Mouse (Mus musculus) left cerebral cortex, adult 11 months (tissue): ENCODE data around the gene Rpl21.

Experiments
- DNase-seq: peaks from one replicate; pipeline ENCODE4 v3.0.0; 2022; ENCODE audit warnings: low spot score

Rpl21 gene

DNA sequence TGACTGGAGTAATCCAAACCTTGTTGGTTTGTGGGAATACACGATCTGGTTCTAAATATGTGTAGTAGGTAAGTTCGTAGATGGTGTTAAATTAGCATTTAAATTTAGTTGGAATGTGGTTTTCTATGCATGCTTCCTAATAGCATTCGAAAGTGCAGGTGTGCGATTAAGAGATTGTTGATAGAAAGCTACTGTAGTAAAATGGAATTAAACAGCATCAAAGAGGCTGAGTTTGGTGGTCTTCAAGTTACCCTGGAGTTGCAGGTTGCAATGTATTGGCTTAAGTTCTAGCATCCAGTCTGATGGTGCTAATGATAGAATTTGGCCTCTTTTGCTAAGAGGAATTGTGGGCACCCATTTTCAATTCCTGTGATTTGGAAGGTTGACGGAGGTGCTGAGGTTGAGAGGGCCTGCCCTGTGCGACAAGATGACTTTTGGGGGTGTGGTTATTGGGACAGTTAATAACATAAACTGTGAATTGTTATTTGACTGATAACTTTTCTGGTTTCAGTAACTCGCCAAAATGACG, 1.0 kb downstream of the Rpl21 start:
- no peak for DNase-seq

DNA sequence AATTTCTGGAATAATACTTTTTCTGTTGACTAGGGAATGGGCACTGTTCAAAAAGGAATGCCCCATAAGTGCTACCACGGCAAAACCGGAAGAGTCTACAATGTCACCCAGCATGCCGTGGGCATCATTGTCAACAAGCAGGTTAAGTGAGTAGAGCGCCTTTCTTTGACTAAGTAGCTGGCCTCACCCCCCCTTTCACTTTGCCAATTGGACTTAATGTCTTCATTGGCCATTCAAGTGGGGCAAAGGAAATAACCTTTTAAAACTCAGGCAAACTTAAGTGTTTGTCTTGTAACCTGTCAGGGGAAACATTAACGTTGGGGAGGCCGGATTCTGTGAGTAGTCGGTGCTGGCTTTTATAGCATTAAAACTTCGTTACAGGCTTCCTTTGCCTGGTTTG, 2.3 kb downstream of the Rpl21 start:
- no peak for DNase-seq

DNA sequence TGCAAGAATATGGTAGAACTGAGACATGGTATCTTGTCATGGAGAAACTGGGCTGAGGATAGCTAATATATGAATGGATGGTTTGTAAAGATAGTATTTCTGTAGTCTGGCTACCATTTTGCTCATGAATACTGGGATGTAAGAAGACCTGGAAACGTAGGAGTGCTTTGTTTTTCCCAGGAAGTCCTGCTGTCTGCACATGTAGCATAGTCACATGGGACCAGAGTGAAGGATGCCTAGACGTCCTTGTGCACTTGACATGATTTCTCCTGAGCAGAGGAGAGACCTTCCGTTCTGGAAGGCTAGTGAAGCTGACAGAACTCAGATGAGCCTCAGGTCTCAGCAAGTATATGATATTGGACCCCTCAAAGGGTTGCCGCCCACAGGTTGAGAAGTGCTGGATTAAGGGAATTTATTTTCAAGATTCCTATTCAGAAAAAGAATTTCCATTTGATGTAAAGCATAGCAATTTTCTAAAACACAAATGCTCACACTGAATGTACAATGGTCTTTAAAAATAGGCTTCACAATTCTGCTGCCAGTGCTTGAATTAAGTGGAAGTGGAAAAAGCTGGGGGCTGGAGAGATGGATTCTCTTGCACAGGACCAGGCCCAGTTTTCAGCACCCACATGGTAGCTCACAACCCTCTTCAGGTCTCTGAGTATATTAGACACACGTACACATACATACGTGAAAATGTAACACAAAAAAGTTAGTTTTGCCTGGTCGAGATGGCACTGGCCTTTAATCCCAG, 5.5 kb downstream of the Rpl21 start:
- no peak for DNase-seq

DNA sequence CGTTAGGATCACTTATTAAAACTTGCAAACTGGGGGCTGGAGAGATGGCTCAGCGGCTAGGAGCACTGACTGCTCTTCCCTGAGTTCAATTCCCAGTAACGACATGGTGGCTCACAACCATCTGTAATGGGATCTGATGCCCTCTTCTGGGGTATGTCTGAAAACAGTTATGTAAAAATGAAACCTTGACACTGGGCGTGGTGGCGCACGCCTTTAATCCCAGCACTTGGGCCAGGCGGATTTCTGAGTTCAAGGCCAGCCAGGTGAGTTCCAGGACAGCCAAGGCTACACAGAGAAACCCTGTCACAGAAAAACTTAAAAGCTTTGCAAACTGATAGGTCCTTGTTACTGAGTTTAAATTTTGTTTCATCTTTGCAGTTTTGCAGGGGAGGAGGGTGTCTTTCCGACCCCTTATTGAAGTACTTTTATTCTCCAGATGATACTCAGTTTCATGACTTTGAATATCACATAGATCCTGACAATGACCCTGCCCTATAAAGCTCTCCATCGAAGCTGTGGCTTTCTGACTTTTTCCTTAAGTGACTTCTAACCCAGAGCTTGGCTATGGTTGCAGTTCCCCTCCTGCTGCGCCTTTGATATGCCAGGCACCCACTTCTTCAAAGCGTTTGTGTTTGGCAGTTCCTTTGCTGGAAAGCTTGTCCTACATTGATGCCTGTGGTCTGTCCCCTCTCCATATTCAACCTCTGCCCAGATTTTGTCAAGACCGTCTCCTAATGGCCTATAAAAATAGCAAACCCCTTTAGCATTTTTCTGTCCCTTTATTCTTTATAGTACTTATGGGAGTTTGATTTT, 6.4 kb downstream of the Rpl21 start:
- no peak for DNase-seq

DNA sequence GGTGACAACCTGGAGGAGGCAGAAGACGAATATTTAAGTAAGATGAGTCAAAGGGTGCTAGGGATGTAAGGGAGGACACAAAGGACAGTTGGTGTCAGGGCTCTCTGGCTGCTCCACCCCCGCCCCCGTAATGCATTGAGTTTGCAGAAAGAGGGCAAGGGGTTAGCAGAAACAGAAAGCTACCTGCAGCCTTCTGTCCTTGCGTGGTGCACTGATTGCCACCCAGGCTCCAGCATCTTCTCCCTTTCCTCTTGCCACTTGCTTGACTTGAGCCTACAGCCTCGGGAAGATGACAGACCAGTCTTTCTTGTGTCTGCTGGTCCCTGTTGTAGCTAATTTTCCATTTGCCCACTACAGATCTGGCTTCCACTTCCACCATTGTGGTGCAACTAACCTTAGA, 7.1 kb downstream of the Rpl21 start:
- no peak for DNase-seq

DNA sequence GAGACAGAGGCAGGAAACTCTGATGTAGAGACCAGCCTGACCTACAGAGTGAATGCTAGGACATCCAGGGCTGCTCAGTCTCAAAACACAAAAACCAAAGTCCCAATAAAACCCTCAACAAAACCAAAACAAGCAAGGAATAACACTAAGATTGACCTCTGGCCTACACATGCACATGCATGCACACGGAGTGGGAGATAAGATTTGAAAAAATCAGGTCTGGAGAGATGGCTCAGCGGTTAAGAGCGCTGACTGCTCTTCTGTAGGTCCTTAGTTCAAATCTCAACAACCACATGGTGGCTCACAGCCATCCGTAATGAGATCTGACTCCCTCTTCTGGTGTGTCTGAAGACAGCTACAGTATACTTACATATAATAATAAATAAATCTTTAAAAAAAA, 7.7 kb downstream of the Rpl21 start:
- no peak for DNase-seq

DNA sequence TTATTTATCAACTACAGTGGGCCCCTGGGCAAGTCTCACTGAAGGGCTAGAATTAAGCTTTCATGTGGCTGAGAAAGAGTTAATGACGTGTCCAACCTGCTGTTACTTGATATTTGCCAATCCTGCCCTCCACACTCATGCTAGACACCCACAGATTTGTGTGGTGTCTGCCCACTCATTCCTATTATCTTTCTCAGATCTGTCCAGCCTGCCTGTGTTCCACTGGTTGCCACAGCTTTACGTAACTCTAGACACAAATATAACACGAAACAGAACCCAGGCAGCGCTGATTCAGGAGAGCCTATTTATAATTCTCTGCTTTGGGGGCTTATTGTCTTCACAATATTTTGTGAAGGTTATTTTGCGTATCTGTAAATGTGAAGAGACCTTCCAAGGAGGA, 8.6 kb downstream of the Rpl21 start:
- no peak for DNase-seq

DNA sequence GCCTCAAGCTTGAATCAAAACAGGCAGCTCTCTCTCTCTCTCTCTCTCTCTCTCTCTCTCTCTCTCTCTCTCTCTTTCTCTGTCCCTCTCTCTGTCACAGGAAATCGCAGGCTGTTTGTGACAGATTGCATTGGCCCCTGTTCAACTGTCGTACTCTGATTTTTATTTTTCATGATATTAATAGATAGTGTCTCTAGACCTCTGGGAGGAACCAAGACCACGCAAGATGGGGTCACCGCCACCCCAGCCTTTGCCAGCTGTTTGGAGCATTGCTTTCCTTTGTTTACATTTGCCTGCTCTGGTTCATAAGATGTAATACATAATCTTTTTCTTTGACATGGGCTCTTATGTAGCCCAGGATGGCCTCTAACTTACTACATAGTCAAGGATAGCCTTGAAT, 9.3 kb downstream of the Rpl21 start:
- no peak for DNase-seq

DNA sequence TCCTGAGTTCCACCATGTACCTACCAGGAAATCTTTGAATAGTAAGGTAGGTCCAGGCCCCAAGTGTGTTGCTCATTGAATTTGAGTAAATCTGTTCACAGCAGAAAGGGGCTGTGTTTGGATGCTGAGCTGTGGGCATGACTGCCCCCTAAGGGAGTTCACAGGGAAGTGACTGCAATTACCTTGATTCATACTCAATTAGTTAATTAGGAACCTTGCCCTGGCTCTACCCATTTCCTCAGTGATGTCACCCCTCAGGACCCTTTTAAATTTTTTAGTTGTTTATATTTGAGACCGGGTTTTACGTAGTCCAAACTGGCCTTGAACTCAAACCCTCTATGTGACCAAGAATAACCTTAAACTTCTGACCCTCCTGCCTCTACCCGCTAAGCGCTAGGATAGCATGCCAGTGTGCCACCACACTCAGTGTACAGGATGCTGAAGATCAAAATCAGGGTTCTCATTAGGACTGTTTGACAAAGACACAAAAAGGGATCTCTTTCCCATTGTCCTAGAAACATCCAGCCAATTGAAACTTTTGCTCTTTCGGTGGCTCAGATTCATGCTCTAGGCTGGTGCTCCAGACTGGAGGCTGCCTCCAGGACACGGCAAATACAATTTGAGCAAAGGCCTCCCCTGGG, 11.7 kb downstream of the Rpl21 start:
- no peak for DNase-seq

DNA sequence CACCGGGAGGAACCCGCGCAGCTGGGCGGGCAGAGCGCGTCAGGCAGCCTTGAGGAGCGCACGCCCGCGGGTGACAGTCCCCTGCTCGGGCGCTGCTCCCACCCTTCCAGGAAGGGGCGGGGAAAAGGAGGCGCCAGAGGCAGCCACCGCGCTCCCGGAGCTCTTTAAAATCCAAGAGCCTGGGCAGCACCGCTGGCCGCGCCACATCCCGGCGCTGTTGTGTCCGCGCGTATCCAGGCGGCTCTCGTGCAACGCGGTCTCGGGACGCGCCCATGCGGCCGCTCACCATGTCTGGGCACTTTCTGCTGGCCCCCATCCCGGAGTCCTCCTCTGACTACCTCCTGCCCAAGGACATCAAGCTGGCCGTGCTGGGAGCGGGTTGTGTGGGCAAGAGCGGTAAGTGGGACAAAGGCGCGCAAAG, 12.3 kb downstream of the Rpl21 start, which contains the start of gene Rasl11a:
Rasl11a (plus strand) TSS at position 127 of the 421 bp plus-strand sequence.
- peak; percentile 47 for DNase-seq

DNA sequence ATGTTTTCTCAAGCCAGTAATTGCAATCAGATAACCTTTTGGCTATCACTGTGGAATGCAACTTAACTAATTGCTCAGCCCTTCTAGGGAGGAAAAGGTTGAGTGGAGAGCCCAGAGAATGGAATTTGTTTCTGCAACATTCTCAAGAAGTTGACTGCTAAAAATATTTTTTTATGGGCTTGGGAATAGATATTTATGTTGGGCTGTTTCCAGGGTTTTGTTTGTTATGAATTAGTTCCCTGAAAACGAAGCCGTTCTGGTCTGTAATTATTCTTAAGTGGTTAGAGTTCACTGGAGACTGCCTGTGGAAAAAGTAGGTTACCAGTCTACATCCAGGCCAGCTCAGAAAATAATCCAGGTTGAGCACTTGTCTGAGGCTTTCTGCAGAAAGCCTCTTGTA, 13.8 kb downstream of the Rpl21 start:
- DNase-seq, result no peak

DNA sequence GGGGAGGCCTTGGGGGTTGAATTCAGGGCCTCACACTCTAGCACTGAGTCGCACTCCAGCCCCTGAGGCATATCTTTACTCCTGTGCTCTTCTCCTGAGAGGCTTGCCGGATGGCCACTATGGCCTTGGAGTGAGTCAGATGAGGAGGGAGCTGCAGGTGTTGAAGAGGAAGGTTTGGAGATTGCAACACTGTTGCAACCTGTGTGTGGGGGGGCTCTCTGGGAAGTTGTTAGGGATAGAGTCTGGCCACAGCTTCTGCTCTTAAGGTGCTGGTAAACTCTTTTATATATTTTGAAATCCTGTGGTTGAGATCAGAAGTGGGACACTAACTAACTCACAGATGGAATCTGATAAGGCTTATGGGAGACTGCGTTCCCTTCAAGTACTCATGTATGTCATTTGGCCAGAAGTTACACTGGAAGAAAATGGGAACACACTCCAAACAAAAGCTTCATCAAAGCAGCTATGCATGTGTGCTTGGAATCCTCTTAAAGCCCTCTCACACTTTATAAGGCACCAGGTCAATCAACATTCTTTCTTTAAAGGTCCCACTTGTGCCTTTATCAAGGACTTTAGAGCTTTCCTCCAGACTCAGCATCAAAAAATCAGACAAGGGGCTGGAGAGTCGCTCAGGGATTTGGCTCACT, 16.4 kb downstream of the Rpl21 start:
- DNase-seq, result no peak

DNA sequence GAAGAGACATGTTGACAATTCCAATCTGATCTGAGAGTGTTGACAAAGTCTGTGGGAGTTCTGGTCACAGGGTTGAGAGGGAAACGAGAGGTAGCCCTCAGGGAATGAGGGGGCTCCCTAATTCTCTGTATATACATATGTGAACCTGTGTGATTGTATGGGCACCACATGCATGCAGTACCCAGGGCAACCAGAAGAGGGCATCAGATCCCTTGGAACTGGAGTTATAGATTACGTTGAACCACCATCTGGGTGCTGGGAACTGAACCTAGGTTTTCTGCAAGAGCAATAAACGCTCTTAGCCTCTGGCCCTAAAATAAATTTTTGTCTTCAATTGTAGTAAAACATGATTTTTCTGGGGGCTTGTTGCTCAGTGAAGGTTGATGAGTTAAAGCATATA, 23.4 kb downstream of the Rpl21 start:
- no peak for DNase-seq

DNA sequence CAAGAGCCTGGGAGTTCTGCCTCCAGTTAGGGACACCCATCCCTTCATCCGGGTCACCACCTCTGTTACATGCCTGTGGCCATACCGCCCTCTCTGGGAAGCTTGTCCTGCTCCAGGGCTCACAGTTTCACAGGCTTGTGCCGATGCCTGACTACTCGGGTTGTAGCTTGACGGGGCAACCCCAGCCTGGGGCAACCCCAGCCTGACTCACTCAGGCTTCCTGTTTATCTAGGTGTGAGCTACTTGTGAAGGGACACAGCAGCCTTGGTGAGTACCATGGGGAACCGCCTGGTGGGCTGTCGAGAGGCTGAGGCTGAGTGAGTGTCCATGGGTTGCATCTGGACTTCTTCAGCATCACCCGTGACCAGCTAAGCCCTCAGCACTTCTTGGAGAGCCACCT, 24.9 kb downstream of the Rpl21 start:
- DNase-seq, result no peak

DNA sequence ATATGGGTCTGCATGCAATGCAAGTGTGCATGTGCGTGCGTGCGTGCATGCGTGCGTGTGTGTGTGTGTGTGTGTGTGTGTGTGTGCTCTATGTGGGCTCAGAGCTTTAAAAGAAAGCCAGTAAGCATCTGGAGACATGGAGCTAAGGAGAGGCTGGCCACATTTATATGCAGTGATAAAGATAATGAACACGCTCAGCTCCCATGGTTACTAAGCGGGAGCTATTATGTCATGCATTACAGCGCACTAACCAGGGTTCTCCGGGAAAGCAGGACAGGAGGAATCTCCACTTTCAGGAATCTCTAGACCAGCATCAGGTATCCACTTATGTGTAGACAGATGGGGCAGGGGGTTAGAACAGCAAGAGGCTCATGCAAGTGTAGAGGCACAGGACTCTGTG, 26.1 kb downstream of the Rpl21 start:
- no peak for DNase-seq

DNA sequence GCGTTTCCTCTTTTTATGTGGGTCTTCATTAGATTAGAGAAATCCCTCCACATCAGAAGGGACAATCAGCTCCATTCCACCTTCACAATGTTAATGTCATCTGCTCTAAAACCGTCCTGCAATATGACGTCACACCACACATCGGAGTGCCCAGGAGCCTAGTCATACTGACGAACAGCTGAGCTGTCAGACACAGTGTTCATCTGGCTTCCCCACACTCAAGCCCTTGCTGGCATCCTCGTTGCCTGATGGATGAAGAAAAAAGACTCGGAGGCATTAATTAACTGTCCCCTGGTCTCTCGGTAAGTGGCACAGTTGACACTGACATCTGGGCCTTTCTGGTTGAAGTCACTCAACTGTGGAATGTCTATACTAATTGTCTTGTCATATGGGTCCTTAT, 26.6 kb downstream of the Rpl21 start:
- DNase-seq, result no peak

DNA sequence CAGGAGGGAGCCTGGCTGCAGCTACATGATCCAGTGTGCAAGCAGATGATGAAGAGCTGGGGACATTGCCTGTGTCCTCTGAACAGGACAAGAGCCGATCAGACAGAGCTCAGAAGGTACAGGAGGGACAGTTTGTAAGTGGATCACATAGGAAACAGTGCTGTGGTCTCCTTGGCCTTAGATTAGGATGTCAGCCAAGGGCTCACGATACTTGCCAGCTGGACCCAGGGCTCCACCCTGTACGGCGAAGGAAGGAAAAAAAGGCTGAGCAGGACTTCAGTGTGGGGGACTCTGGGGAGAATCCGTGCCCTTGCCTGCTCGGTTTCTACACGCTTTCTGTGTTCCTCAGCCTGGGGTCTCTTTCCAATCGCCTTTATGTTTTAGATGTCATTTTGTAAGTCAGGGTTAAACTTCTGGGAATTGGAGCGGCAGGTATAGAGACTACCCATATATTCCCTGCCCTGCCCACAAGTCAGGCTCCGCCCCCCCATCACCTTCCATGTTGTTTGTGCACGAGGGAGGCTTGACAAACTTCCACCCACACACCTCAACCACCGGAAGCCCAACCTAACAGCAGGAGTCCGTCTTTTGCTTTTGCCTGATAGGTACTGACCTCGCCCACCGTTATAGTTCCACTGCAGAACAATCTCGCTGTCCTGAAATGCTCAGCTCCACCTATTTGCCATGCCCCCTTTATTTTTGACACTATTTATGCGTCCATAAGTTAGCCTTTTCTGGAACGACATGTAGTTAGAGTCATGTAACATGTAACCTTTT, 27.7 kb downstream of the Rpl21 start:
- no peak for DNase-seq

DNA sequence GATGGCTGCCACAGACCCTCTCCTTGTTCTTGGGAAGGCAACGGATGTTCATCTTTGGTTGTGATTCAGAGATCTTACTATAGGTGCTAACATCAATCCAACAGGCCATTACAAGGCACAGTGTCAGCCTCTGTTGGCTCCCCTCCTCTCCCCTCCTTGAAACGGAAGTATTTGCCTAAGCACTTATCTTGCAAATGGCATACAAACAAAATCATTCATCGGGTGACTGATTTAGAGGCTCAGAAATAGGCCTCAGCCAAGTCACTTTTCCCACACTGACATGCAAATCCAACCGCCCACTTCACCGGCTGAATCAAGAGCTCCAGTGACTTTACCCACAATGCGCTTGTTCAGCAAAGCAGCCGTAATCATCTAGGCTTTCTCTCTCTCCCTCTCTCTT, 28.9 kb downstream of the Rpl21 start:
- peak; percentile 59 for DNase-seq

DNA sequence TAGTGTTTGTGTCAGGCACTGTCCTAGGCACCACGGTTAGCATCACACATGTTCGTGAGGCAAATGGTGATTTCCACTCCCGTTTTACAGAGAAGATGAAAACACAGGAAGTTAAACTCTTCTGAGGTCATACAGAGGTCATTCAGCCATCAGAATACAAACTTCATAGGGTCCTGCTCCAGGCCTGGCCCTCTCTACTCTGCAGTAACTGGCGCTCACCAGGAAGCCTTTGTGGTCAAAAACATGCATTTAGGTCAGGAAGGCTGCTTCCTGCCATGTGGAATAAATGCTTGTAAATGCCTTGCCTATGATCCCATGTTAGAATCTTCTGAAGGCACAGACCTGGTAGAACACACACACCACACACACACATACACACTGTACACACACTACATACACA, 32.8 kb downstream of the Rpl21 start:
- DNase-seq, result no peak

DNA sequence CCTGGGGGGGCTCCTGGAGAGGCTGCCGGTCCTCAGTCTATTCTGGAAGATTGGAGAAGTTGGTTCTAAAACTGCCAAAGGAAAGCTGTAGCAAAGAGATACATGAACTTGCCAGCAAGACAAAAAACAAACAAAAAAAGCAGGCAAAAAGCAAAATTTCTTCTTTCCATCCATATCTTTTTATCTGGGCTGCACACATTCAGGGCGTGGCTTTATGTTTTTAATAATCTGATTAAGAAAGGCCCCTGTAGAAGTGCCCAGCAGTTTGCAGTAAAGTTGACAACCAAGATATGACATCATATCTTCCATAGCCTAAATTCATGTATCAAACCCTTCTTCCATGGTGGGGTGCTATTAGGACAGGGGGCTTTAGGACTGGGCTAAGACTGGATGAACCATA, 33.6 kb downstream of the Rpl21 start:
- no peak for DNase-seq

DNA sequence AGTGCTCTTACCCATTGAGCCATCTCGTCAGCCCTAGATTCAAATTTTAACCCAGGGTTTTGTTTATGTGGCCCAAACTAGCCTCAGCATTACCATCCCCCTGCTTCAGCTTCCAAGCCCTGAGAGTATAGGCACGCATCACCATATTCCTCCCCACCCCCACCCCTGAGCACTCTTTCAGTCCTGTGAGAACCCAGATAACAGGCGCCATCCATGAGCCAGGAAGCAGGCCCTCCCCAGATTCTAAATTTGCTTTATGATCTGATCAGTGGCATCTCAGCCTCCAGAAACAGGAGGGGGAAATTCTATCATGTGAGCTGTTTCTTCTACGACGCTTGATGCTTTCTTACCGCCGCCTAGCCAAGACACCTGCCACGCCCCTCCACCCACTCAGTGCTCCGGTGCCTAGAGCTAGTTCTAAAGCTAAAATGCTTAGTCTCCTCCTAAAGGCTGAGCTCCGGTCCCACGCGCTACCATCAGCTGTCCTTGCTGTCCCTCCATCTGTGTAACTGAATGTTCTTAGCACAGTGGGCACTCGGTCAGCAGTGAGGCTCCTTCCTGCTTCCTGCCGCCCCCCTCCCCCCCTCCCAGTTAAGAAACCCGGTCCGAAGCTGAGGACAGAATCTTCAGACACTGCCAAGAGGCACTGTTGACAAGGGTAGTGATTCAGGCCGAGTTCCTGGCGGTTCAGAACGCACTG, 34.7 kb downstream of the Rpl21 start:
- DNase-seq, result peak; percentile 76
